Mouse (Mus musculus) midbrain, embryonic 14.5 days (tissue): Measurements from ENCODE around the gene Spsb3. TPM values are rescaled to one million over a fixed set of nuclear protein-coding genes. Genes with fewer than 3 reads are reported as not detected.

Source experiments
- ATAC-seq: fragments of 200-750 bp; cut with Nextera tagmentation; 2 replicates; pipeline ENCODE4 v1.8.0; 2017; ENCODE audit warnings: moderate number of reproducible peaks, moderate library complexity; ENCODE audit not compliant: low FRiP score, low TSS enrichment
- DNase-seq: peaks from one replicate; pipeline ENCODE4 v3.0.0-alpha.2; 2015
- H3K27ac ChIP-seq: fragments of 300-500 bp; sonication (generic); replicated peaks from 2 replicates; pipeline ENCODE4 v1.5.1; 2014; ENCODE audit warnings: mild to moderate bottlenecking, low read depth, low read length, moderate library complexity
- H3K27me3 ChIP-seq: fragments of 300-500 bp; sonication (generic); 2 replicates; pipeline ENCODE4 v1.6.1; 2014; ENCODE audit warnings: low read length, control low read depth, mixed read lengths; ENCODE audit not compliant: control insufficient read depth, insufficient read depth
- H3K36me3 ChIP-seq: fragments of 300-500 bp; sonication (generic); 2 replicates; pipeline ENCODE4 v1.6.1; 2014; ENCODE audit warnings: low read length, control low read depth; ENCODE audit not compliant: control insufficient read depth, insufficient read depth
- H3K4me1 ChIP-seq: fragments of 300-500 bp; sonication (generic); 2 replicates; pipeline ENCODE4 v1.6.1; 2014; ENCODE audit warnings: mild to moderate bottlenecking, antibody characterized with exemption, low read length, control low read depth; ENCODE audit not compliant: control insufficient read depth, insufficient read depth
- H3K4me2 ChIP-seq: fragments of 300-500 bp; sonication (generic); 2 replicates; pipeline ENCODE4 v1.6.1; 2014; ENCODE audit warnings: mild to moderate bottlenecking, low read length, moderate library complexity
- H3K4me3 ChIP-seq: fragments of 300-500 bp; sonication (generic); replicated peaks from 2 replicates; pipeline ENCODE4 v1.5.1; 2014; ENCODE audit warnings: low read depth, low read length
- H3K9ac ChIP-seq: fragments of 300-500 bp; sonication (generic); replicated peaks from 2 replicates; pipeline ENCODE4 v1.6.1; 2014; ENCODE audit warnings: mild to moderate bottlenecking, low read length, moderate library complexity
- H3K9me3 ChIP-seq: fragments of 300-500 bp; sonication (generic); 2 replicates; pipeline ENCODE4 v1.6.1; 2016; ENCODE audit warnings: low read length, control low read depth, mixed read lengths; ENCODE audit not compliant: control insufficient read depth
- WGBS: fragments of 180-500 bp; shearing (Covaris S2); extraction: QIAGEN DNeasy Blood & Tissue Kit; methylation state at CpG from one replicate; pipeline ENCODE4 v1.1.7; 2014; 5-methylcytosine and 5-hydroxymethylcytosine counted together
- polyA plus RNA-seq: library from polyadenylated mRNA; unstranded; fragments of >200 nt; fragmentation: Nextera tagmentation; extraction: Ambion mirVana; gene quantifications from 2 replicates; pipeline ENCODE4 v1.2.1, GENCODE M21; 2014

The Spsb3 gene
- polyA plus RNA-seq, 1 experiment from 2014 or later, result 77.3 TPM

DNA sequence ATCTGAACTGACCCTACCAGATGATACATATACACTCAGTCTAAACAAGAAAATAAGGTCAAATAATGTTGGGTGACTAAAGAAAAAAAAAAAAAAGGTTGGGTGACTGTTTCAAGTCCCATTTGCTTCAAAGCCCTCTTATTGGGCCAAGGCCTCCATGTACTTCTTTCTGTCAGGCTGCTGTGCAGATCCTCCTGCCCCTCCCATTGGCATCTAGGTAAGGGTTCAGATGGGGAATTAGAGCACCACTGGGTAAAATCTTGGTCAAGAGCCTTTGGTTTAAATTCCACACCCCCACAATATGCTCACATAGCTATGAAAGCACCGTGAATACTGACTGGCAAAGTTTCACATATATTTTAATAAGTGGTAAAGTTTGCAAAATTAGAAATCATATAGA lies 36.8 kb downstream of the Spsb3 start:
- peaks cover 98% of the 10 kb centered on the region for H3K36me3 ChIP-seq
- DNase-seq (no peak), ATAC-seq (no peak)
- H3K9me3 ChIP-seq, result no peaks in the 10 kb centered on the region
- no peak overlapping the region for H3K27ac ChIP-seq
- H3K4me1 ChIP-seq, result no peaks in the 10 kb centered on the region
- no peaks in the 10 kb centered on the region for H3K27me3 ChIP-seq
- no peak overlapping the region for H3K4me3 ChIP-seq
- 100% methylated on average over 1 of the region's 1 CpGs for WGBS
- H3K4me2 ChIP-seq, result no peak overlapping the region
- no peak overlapping the region for H3K9ac ChIP-seq

DNA sequence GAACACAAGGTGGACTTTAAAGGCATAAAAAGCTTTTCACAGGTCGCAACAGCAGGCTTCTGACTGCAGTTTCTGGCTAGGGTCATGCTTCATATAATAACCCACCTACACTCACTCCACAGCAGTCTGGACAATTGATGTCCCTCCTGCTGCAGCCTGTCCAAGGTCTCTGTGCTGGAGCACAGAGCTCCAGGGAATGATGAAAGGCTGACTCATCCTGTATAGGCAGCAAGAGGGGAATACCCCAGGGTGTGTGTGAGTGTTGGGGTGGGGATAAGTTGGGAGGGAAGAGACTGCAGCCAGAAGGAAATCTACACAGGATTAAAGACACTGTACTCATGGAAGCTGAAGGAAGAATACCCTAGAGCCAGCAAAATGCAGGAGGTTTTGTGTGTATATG lies 43.1 kb downstream of the Spsb3 start:
- H3K36me3 ChIP-seq, result peaks cover 48% of the 10 kb centered on the region
- H3K4me1 ChIP-seq, result peaks cover 5% of the 10 kb centered on the region; the same call in 1 of the 2 replicates
- no peaks in the 10 kb centered on the region for H3K9me3 ChIP-seq
- no peak overlapping the region for H3K4me3 ChIP-seq
- DNase-seq (no peak), ATAC-seq (no peak)
- no peak overlapping the region for H3K4me2 ChIP-seq
- no peak overlapping the region for H3K27ac ChIP-seq
- 91% methylated on average over 1 of the region's 1 CpGs for WGBS
- H3K27me3 ChIP-seq, result no peaks in the 10 kb centered on the region
- no peak overlapping the region for H3K9ac ChIP-seq

DNA sequence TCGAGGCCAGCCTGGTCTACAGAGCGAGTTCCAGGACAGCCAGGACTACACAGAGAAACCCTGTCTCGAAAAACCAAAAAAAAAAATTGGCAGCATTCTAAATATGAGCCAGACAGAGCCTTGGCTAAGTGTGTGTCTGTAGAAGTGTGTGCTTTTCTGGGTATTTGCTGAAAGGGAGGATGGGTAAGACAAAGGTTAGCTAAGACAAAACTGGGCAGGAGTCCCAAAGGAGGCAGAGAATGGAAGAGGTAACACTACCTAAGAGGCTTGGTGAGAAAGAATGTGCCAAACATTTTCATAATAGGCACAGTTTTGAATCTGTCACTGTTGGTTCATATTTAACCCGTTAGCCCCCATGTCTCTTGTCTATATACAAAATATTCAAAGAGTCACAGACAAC lies 46.0 kb downstream of the Spsb3 start:
- H3K9me3 ChIP-seq, result no peaks in the 10 kb centered on the region
- H3K4me3 ChIP-seq, result no peak overlapping the region
- ATAC-seq (no peak), DNase-seq (no peak)
- no peaks in the 10 kb centered on the region for H3K27me3 ChIP-seq
- no peak overlapping the region for H3K4me2 ChIP-seq
- WGBS, result 95% methylated on average over 4 of the region's 4 CpGs
- H3K36me3 ChIP-seq, result peaks cover 19% of the 10 kb centered on the region
- H3K9ac ChIP-seq, result no peak overlapping the region
- no peak overlapping the region for H3K27ac ChIP-seq
- H3K4me1 ChIP-seq, result peaks cover 20% of the 10 kb centered on the region

DNA sequence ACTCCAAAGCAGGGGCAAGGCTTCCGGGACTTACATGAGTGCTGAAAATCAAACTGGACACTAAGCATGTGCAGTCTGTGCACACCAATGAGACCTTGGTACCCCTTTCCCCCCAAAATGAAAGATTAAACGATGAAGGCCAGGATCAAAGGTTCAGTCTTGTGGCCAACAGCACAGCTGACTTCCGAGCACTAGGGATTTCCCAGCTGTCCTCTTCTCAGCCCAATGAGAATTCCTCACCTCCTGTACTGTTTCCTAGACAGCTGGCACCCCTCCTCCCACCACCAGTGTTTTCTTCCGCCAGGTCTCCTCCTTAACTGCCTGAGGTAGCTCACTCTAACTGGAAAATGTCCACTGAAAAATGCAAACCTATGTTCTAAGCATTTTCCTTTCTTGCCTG lies 46.7 kb downstream of the Spsb3 start:
- H3K4me2 ChIP-seq, result no peak overlapping the region

DNA sequence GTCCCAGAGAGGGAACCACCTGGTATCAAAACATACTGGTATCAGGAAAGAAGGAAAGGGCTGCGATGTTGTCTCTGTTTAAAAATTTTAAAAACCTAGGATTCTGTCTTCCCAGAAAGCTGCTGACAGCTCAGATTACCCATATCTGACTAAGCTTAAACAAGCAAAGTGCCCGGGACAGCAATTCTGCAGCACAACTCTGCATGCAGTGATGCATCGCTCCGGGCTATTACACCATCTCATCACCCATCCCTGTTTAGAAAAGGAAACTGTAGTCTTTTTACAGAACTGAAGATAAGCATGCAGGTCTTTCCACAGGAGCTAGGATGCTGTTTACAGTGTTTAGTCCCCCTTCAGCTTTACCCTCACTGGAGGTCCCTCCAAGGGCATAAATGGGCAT lies 48.5 kb downstream of the Spsb3 start:
- no peaks in the 10 kb centered on the region for H3K27me3 ChIP-seq
- H3K9ac ChIP-seq, result peak overlapping the region; percentile 93; the same call in 1 of the 2 replicates
- WGBS, result 93% methylated on average over 4 of the region's 4 CpGs
- H3K9me3 ChIP-seq, result no peaks in the 10 kb centered on the region
- no peak for DNase-seq
- H3K4me3 ChIP-seq, result peak overlapping the region; percentile 91
- peaks cover 10% of the 10 kb centered on the region; the same call in 1 of the 2 replicates for H3K36me3 ChIP-seq
- peak overlapping the region; percentile 61 for H3K4me2 ChIP-seq
- H3K27ac ChIP-seq, result no peak overlapping the region
- H3K4me1 ChIP-seq, result peaks cover 20% of the 10 kb centered on the region
- no peak for ATAC-seq

More for the DNA sequence above, 46.7 kb downstream of the Spsb3 start:
- Histone ChIP-seq H3K9me3 (no peaks in the 10 kb centered on the region), H3K36me3 (peaks cover 13% of the 10 kb centered on the region; the same call in 1 of the 2 replicates), H3K4me1 (peaks cover 20% of the 10 kb centered on the region), H3K4me3 (no peak overlapping the region), H3K9ac (no peak overlapping the region), H3K27ac (no peak overlapping the region), H3K27me3 (no peaks in the 10 kb centered on the region)
- WGBS, result 79% methylated on average over 4 of the region's 4 CpGs
- ATAC-seq (no peak), DNase-seq (no peak)

DNA sequence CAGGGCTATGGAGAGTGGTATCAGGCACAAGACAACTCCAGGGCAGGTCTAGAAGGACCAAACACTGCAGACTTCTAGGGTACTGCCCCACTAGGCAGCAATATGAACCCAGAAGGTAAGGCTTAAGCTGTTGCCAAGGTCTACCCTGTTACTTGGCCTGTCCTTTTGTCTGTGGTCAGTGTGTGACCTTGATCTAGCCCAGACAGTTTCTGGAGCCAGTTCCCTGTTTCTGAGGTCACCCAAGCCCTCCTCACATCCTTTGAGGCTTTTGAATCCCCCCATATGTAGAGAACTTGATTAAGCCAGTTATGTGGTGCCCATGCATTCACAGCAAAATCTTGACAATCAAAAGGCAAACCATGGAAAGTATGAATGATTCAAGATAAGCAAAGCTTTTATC lies 49.2 kb downstream of the Spsb3 start:
- no peaks in the 10 kb centered on the region for H3K27me3 ChIP-seq

DNA sequence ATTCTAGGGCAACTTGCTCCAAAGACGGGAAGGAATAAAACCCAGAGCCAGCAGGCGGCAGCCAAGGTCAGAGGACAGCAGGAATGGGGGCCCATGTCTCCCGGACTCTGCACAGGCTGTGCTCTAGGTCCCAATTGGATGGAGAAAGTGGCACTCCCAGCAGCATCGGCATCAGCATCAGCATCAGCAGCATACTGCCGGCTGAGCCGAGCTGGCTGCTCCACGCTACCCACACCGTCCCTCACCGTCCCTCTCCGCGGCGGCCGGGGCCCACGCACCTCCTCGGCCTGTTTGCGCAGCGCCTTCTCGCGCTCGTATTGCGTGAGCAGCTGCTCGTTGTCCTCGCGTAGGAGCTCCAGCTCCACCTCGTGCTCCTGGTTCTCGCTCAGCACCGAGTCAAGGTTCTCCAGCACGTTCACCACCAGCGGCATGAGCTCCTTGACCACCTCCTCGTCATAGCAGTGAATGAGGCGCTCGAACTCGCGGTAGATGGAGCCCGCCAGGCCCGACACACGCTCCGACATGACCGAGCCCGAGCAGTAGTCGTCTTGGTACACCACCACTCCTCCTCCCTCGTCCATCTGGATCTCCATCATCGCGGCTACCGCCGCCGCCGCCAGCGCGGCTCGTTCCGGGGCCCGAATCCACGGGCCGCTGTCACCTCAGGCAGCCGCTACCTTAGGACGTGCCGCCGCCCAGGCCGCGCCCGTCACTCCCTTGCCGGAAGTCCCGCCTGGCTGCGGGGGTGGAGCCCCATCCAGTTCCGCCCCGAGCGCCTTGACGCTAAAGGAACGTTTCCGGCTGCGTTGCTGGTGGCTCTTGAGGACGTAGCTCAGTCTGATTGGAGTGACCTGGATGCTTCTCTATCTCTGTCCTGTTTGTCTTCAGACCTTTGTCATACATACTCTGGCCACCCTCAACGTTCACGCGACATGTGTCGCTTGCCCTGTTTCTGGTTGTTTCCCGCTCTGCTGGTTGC lies 50.1 kb downstream of the Spsb3 start, which contains the start of gene Mapk8ip3:
Gene Mapk8ip3, minus strand, starts transcription at position 719 of the 979 bp plus-strand sequence.
- H3K4me3 ChIP-seq, result peak within 1 kb of the TSS; percentile 91
- no peaks in the 10 kb centered on the region for H3K27me3 ChIP-seq
- H3K36me3 ChIP-seq, result peaks cover 14% of the 10 kb centered on the region
- peak within 1 kb of the TSS; percentile 93 for H3K9ac ChIP-seq
- ATAC-seq (peak; percentile 97), DNase-seq (peak; percentile 97)
- H3K4me2 ChIP-seq, result peak within 1 kb of the TSS; percentile 61
- peak within 1 kb of the TSS; percentile 92 for H3K27ac ChIP-seq
- H3K9me3 ChIP-seq, result no peaks in the 10 kb centered on the region
- peaks cover 20% of the 10 kb centered on the region for H3K4me1 ChIP-seq
- under 1% methylated on average over 78 of the region's 78 CpGs for WGBS

More for the DNA sequence above, 49.2 kb downstream of the Spsb3 start:
- Histone ChIP-seq H3K4me2 (peak overlapping the region; percentile 61), H3K36me3 (peaks cover 11% of the 10 kb centered on the region; the same call in 1 of the 2 replicates), H3K4me3 (peak overlapping the region; percentile 91), H3K4me1 (peaks cover 20% of the 10 kb centered on the region), H3K9me3 (no peaks in the 10 kb centered on the region), H3K9ac (peak overlapping the region; percentile 93), H3K27ac (no peak overlapping the region)
- DNase-seq, result no peak
- no peak for ATAC-seq

DNA sequence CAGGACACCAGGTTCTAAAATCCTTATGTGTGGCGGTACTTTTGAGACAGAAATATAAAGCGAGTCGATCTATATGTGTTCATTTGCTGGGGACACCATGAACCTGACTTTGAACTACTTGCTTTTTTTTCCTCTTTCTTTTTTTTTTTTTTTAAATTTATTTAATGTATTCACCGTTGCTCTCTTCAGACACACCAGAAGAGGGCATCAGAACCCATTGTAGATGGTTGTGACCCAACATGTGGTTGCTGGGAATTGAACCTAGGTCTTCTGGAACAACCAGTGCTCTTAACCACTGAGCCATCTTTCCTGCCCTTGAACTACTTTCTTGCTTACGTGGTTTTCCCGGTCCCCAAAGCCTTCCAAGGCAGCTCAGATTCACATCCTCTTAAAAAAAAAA lies 50.8 kb downstream of the Spsb3 start:
- H3K9ac ChIP-seq, result peak overlapping the region; percentile 93
- peaks cover 20% of the 10 kb centered on the region for H3K4me1 ChIP-seq
- no peaks in the 10 kb centered on the region for H3K9me3 ChIP-seq
- H3K4me2 ChIP-seq, result peak overlapping the region; percentile 61
- H3K27me3 ChIP-seq, result no peaks in the 10 kb centered on the region
- ATAC-seq (no peak), DNase-seq (no peak)
- 48% methylated on average over 6 of the region's 6 CpGs for WGBS
- peak overlapping the region; percentile 92 for H3K27ac ChIP-seq
- peak overlapping the region; percentile 91 for H3K4me3 ChIP-seq
- H3K36me3 ChIP-seq, result peaks cover 13% of the 10 kb centered on the region
